Mouse (Mus musculus) gastrocnemius, adult 8-10 months (tissue): ENCODE data around the gene Epb41l4b. TPM values are rescaled to one million over a fixed set of nuclear protein-coding genes. Genes with fewer than 3 reads are reported as not detected.

ENCODE experiments used
- DNase-seq, 2 experiments: peaks; one replicate each; pipeline ENCODE4 v3.0.0; 2022; ENCODE audit warnings: low spot score in 2 of 2
- total RNA-seq, 4 experiments: library from RNA; stranded (reverse); gene quantifications; 2 replicates each; pipeline ENCODE4 v1.2.4; 2022

Epb41l4b gene
- total RNA-seq, 4 experiments from 2014 or later = 3.6 to 7.4 (median 5.8) TPM

GRCm38 (mm10) chr4:57016366-57017171 is 126.7 kb downstream of the Epb41l4b start:
- DNase-seq = no peak

- no peak for DNase-seq
Measured at GRCm38 (mm10) chr4:57015032-57015431, 128.2 kb downstream of the Epb41l4b start.

DNA sequence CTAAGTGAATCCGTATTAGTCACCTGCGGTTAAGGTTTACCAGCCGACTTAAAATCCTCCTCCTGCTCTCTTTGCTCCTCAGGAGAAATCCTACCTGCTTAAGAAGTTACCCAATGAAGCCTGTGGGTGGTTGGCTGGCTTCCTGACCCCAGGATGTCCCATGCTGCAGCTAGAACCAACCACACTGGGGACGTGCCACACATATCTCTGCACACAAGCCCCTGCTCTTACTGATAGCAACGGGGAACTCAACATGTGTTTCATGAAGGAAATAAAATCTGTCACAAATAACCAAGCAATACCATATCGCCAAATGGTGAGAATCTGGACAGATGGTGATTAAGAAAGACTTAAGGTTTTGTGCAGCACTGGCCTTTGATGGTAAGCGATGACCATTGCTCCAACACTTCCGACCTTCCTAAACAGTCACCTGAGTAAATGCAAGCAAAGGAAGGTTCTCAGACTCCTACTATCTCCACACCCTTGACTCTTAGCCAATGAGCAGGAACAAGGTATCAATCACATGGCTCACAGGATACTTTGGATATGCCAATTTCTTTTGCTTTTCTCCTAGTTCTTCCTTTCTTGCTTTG is 131.7 kb downstream of the Epb41l4b start:
- no peak for DNase-seq

- no peak for DNase-seq
Measured at GRCm38 (mm10) chr4:57010919-57011318, 132.3 kb downstream of the Epb41l4b start.

DNA sequence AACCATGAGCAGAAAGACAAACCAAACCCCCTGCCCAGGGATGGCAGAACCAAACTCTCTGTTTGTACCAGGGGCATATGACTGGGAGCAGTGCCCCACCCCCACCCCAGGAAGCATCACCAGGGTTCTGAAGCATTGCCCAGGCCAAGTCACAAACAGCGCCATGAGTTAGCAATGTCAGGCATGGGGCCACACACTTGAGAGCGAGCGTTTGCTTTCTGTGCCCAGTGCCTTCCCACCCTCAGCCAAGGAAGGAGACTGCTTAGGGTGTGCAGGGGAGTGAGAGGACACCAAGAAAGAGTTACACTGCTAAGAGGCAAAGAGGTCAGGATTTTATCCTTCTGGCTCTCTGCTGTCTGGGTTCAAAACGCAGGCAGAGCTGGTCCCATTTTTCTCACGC is 132.8 kb downstream of the Epb41l4b start:
- DNase-seq = no peak

GRCm38 (mm10) chr4:57007717-57008116 is 135.5 kb downstream of the Epb41l4b start:
- DNase-seq = no peak

GRCm38 (mm10) chr4:57005011-57005410 is 138.2 kb downstream of the Epb41l4b start:
- DNase-seq = no peak

GRCm38 (mm10) chr4:57003886-57004285 is 139.4 kb downstream of the Epb41l4b start:
- no peak for DNase-seq

GRCm38 (mm10) chr4:57002751-57003150 is 140.5 kb downstream of the Epb41l4b start:
- DNase-seq = no peak

DNA sequence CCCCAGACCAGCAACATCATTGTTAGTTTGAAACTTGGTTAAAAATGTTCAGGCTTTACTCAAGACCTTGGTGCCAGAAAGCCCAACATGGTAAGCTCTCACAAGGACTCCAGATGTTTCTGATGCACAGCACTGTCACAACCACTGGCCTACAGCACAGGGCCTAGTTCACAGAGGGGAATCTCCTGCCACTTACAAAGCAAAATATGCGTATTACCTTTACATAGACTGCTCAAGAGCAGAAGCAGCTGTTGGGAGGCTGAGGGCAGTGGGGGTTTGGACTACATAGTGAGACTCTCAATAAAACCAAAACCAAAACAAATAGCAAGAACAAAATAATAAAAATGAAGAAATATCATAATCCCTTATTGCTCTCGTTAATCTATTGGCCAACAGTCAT is 141.8 kb downstream of the Epb41l4b start:
- DNase-seq = no peak

DNA sequence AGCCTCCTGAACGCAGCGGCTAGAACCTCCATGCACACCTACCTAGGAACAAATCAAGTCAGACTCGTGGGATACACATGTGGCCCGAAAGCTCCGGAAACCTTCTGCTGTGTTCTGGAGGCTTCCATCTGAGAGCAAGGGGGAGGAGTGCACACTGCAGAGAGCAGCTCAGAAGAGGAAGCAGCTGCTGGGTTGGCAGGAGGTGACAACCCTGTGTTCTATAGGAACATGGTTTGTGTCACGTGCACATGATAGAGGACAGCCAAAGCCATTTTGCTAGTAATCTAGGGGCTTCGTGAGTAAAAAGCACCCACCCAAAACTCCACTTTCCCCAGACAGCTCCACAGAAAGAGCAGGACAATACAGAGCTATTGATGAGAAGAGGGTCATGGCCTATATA is 149.9 kb downstream of the Epb41l4b start:
- DNase-seq = no peak

- DNase-seq = no peak
Measured at GRCm38 (mm10) chr4:56991951-56992350, 151.3 kb downstream of the Epb41l4b start.

GRCm38 (mm10) chr4:56990215-56990584 is 153.0 kb downstream of the Epb41l4b start, which contains the start of gene Frrs1l:
TSS of gene Frrs1l (minus strand) at chr4:56990391.
- no peak for DNase-seq

DNA sequence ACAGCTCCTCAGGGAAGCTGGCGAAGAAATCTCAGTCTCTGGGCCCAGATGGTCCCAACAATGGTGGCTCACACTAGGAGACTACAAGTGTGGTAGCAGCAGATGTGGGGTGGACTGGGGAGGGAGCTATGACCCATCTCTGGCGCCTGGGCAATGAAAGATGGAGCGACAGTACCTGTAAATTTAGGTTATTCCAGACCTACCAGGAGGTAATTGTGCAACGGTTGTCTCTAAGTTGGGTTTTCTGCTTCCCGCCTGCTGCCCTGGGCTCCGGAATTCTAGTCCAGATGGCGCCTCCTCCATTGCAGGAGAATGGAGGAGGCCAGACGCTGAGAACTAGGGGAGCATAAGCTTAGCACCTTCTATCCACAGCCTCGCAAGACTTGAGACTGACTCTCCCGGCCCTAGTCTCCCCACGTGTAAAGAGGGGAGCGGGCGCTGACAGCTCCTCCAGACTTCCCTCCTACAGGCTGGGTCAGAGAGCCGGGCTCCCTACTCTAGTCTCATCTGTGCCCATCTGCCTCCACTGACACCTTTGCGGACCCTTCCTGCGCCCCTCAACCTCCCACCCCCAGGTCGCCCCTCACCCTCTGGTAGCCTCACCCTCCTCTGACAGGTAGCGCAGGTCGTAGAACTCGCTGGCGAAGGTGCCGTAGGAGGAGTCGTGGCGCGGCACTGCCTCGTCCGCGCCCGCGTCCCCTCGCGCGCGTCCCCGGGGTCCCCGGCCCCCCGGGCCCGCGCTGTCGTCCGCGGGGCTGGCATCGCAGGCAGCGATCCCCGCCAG is 153.6 kb downstream of the Epb41l4b start:
- no peak for DNase-seq

DNA sequence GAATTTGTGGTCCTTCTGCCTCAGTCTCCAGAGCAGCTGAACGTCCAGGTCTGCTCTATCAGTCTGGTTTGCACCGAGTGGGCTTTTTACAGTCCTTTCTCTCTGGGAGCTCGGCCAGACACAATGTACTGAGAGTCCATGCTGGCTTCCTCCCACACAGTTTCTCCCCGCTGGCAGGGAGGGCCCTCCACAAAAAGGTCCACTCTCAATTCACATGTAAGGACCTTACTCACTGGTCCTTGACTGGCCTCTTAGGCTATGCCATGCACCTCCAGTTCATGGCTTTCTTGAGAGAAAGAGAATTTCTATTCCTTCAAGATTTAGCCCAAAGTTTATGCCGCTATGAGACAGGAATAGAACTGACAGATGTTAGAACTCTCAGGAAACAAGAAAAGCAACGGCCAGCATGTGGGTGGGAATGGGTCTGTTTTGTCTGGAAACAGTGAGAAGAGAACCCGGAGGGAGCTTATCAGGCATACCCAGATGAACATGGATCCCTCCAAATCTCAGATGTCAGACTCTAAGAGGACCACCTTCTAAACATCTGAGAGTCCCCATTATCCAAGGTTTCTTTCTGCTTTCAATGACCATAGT is 177.6 kb downstream of the Epb41l4b start:
- no peak for DNase-seq

- no peak for DNase-seq
Measured at GRCm38 (mm10) chr4:56963687-56964086, 179.6 kb downstream of the Epb41l4b start.

GRCm38 (mm10) chr4:56961320-56961925 is 181.8 kb downstream of the Epb41l4b start:
- DNase-seq = no peak

DNA sequence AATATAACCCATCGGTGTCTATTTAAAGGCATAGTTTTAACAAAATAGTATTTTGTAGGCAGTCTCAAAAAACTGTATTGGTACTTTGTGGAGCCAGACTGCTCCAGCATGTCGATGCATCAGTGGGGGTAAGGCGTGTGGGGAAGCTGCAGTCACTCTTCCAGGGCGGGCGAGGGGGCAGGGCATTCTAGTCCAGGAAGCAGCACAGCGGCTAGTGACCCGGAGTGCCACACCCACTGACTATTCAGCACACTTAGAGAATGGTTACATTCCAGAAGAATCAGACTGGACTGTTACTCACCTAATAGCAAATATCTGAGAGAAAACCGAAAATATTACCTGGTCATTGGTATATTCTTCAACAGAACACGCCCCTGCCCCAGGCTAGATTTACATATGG is 185.7 kb downstream of the Epb41l4b start:
- no peak for DNase-seq

- no peak for DNase-seq
Measured at GRCm38 (mm10) chr4:56953235-56953634, 190.0 kb downstream of the Epb41l4b start.

- no peak for DNase-seq
Measured at GRCm38 (mm10) chr4:56951701-56952100, 191.5 kb downstream of the Epb41l4b start.

- no peak for DNase-seq
Measured at GRCm38 (mm10) chr4:56949494-56949893, 193.7 kb downstream of the Epb41l4b start.
